Mouse (Mus musculus) kidney, adult 2 months (tissue): ENCODE measurements around the gene Nudt9. TPM values are rescaled to one million over a fixed set of nuclear protein-coding genes. Genes with fewer than 3 reads are reported as not detected.
A peak's percentile ranks its signal among the peaks of the same experiment; 100 is the strongest.

Experiments used
- DNase-seq: peaks from one replicate; pipeline ENCODE4 v3.0.0; 2021
- H3K27ac ChIP-seq: fragments of 200-500 bp; 2 replicates; pipeline ENCODE4 v1.5.1; 2012; ENCODE audit warnings: low read depth, low read length, control low read depth, inconsistent platforms; ENCODE audit not compliant: insufficient read depth
- H3K27me3 ChIP-seq: fragments of 200-500 bp; replicated peaks from 2 replicates; pipeline ENCODE4 v1.6.1; 2012; ENCODE audit warnings: mild to moderate bottlenecking, moderate library complexity, low read length, inconsistent platforms; ENCODE audit not compliant: control insufficient read depth, insufficient read depth
- H3K36me3 ChIP-seq: fragments of 200-500 bp; 2 replicates; pipeline ENCODE4 v1.6.1; 2012; ENCODE audit warnings: mild to moderate bottlenecking, moderate library complexity, low read length, inconsistent platforms; ENCODE audit not compliant: control insufficient read depth, insufficient read depth
- H3K4me1 ChIP-seq: fragments of 200-500 bp; 2 replicates; pipeline ENCODE4 v1.6.1; 2011; ENCODE audit warnings: low read length; ENCODE audit not compliant: control insufficient read depth, insufficient read depth
- H3K4me3 ChIP-seq: fragments of 200-500 bp; 2 replicates; pipeline ENCODE4 v1.5.1; 2011; ENCODE audit warnings: mild to moderate bottlenecking, low read depth, low read length, control low read depth; ENCODE audit not compliant: insufficient read depth
- CTCF ChIP-seq: fragments of 200-500 bp; conservative IDR thresholded peaks from 2 replicates; pipeline ENCODE4 v1.5.1; 2011; ENCODE audit warnings: low read depth, mild to moderate bottlenecking, control low read depth, low read length, moderate library complexity, mixed read lengths; ENCODE audit not compliant: insufficient read depth, insufficient read length
- POLR2A ChIP-seq: fragments of 200-500 bp; IDR thresholded peaks from one replicate; pipeline ENCODE4 v1.6.1; 2011; ENCODE audit warnings: low read depth, low read length, control low read depth
- WGBS: fragments of 180-500 bp; shearing (Covaris S2); methylation state at CpG from one replicate; pipeline ENCODE4 v1.1.7; 2018; 5-methylcytosine and 5-hydroxymethylcytosine counted together
- polyA plus RNA-seq: library from polyadenylated mRNA; depleted of rRNA; stranded (reverse); fragments of >200 nt; gene quantifications from 2 replicates; pipeline ENCODE4 v1.2.3, GENCODE M21; 2012; rRNA removed

The Nudt9 gene
- polyA plus RNA-seq, 1 experiment: 63.8 TPM

DNA sequence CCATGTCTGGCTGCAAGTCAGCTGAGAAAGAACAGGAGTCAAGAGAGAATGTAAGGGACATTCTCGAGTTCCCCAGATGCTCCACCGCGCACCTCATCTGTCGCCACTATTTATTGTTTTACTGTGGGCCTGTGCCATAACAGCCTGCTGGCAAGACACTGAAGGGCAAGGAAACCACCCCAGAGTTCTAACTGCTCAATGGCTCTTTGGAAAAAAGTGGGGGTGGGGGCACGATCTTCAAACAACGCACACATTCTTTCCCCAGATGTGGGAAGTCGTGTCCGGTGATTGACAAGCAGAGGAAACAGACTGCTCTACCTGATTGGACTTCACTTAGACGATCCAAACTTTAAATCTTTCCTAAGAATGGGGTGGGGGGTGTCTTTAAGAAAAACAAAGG is 65.9 kb downstream of the Nudt9 start:
- Histone ChIP-seq H3K4me1 (no peaks in the 10 kb centered on the region), H3K27me3 (no peaks in the 10 kb centered on the region), H3K27ac (peak overlapping the region; percentile 52; the same call in 1 of the 2 replicates), H3K36me3 (no peaks in the 10 kb centered on the region), H3K4me3 (peak overlapping the region; percentile 3)
- TF ChIP-seq POLR2A (no peak), CTCF (no peak)
- WGBS: 36% methylated on average over 9 of the region's 9 CpGs
- no peak for DNase-seq

DNA sequence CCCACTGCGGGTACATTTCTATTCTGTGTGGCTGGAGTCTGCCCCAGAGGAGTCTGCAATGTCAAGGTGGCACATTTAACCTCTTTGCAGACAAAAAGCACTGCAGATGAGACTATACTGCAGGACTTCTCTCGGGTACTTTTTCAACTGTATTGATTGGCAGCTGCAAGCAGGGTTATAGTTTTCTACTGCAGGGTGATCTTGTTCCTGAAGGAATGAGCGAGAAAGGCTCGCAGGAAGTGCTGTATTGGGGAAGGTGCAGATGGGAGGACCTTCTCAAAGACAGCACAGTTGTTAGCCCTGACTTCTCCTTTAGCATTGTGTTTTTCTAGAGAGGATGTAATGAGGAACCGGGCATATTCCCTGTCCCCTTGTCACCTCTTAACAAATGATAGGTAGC is 66.4 kb downstream of the Nudt9 start:
- no peaks in the 10 kb centered on the region for H3K4me1 ChIP-seq
- H3K27me3 ChIP-seq: no peaks in the 10 kb centered on the region
- peak overlapping the region; percentile 52; the same call in 1 of the 2 replicates for H3K27ac ChIP-seq
- H3K36me3 ChIP-seq: no peaks in the 10 kb centered on the region
- no peak for DNase-seq
- TF ChIP-seq POLR2A: no peak
- TF ChIP-seq CTCF: no peak
- whole genome bisulfite sequencing: 40% methylated on average over 5 of the region's 5 CpGs
- peak overlapping the region; percentile 12; the same call in 1 of the 2 replicates for H3K4me3 ChIP-seq

DNA sequence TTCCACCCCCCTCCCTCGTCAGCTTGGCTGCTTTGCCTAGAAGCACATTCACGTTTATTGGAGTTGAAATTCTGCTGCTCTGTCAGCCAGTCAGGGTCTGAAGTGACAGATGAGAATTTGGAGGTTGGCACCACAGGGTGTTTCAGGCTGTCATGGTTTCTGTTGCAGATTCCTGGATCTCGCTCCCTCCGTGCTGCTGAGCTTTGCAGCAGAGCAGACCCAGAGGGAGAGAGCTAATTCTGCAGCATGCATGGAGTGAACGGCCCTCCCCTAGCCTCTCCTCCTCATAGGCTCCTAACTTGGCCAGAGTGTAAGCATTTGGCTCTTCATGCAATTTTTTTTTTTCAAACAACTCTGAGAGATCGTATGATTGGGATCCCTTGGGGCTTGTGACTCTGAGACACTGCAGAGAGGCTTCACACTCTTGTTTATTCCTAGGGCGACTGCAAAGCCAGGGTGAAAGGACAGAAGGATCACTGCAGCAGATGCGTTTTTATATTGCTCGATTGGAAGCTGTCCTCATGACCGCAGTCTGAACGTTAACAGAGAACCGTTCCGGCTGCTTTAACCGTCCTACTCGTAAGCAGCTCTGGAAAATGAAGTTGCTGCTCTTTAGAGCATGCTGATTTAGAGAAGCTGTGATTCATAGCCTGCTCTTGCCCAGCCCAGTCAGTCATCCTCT is 67.5 kb downstream of the Nudt9 start, which contains the start of gene Sparcl1:
Sparcl1 (minus strand) TSS at position 243 of the 682 bp plus-strand sequence.
- 17% methylated on average over 15 of the region's 15 CpGs for WGBS
- no peaks in the 10 kb centered on the region for H3K36me3 ChIP-seq
- no peaks in the 10 kb centered on the region for H3K27me3 ChIP-seq
- peak within 1 kb of the TSS; percentile 36; the same call in 1 of the 2 replicates for H3K4me3 ChIP-seq
- H3K4me1 ChIP-seq: no peaks in the 10 kb centered on the region
- H3K27ac ChIP-seq: peak within 1 kb of the TSS; percentile 62; the same call in 1 of the 2 replicates
- peak; percentile 49 for DNase-seq
- TF ChIP-seq CTCF: no peak
- TF ChIP-seq POLR2A: no peak

Other genes starting within 250 kb of the Nudt9 start
- gene Klhl8, start 135.0 kb upstream of the Nudt9 start, polyA plus RNA-seq: 5.6 and 6.1 TPM in 2 replicates
- gene Hsd17b13, start 68.9 kb upstream of the Nudt9 start, polyA plus RNA-seq: 0.13 TPM in 1 of 2 replicates, not detected in the other
- gene Hsd17b11, start 24.4 kb upstream of the Nudt9 start, polyA plus RNA-seq: 64.4 and 65.2 TPM in 2 replicates
- not detected in 2 replicates for gene Gm17660, start 31.3 kb downstream of the Nudt9 start, polyA plus RNA-seq
- gene Sparcl1, start 67.4 kb downstream of the Nudt9 start, polyA plus RNA-seq: 31.6 and 36.4 TPM in 2 replicates
- gene Dspp, start 124.4 kb downstream of the Nudt9 start, polyA plus RNA-seq: not detected in 2 replicates
- gene Dmp1, start 156.3 kb downstream of the Nudt9 start, polyA plus RNA-seq: not detected in 2 replicates